Mouse (Mus musculus) lung, adult 18-20 months (tissue): ENCODE data around the gene Bola3.

ENCODE experiments used
- DNase-seq, 2 experiments: peaks; one replicate each; pipeline ENCODE4 v3.0.0; 2022; ENCODE audit warnings: mixed read lengths in 2 of 2

Gene Bola3

GRCm38 (mm10) chr6:83349274-83349958 lies 469 bp downstream of the Bola3 start:
- DNase-seq: peak; percentile 88 to 91

- no peak for DNase-seq
These were observed 1.2 kb downstream of the Bola3 start for GRCm38 (mm10) chr6:83350172-83350571.

GRCm38 (mm10) chr6:83350851-83351405 lies 2.0 kb downstream of the Bola3 start:
- DNase-seq: no peak

GRCm38 (mm10) chr6:83351490-83352160 lies 2.7 kb downstream of the Bola3 start:
- DNase-seq: no peak

GRCm38 (mm10) chr6:83352666-83353410 lies 3.9 kb downstream of the Bola3 start:
- no peak for DNase-seq

GRCm38 (mm10) chr6:83354856-83355781 lies 6.2 kb downstream of the Bola3 start:
- no peak for DNase-seq

GRCm38 (mm10) chr6:83356569-83357138 lies 7.7 kb downstream of the Bola3 start:
- peak; percentile 71 to 78 for DNase-seq

GRCm38 (mm10) chr6:83357436-83357835 lies 8.5 kb downstream of the Bola3 start:
- no peak for DNase-seq

GRCm38 (mm10) chr6:83361523-83362248 lies 12.7 kb downstream of the Bola3 start:
- no peak for DNase-seq

GRCm38 (mm10) chr6:83363075-83363474 lies 14.1 kb downstream of the Bola3 start:
- DNase-seq: no peak

GRCm38 (mm10) chr6:83370316-83370965 lies 21.5 kb downstream of the Bola3 start:
- DNase-seq: no peak

- DNase-seq: no peak
These were observed 22.4 kb downstream of the Bola3 start for GRCm38 (mm10) chr6:83371350-83371749.

- no peak for DNase-seq
These were observed 24.9 kb downstream of the Bola3 start for GRCm38 (mm10) chr6:83373704-83374300.

GRCm38 (mm10) chr6:83381510-83382491 lies 32.9 kb downstream of the Bola3 start:
- peak in 1 of 2 experiments; percentile 14 for DNase-seq

- DNase-seq: no peak
These were observed 36.7 kb downstream of the Bola3 start for GRCm38 (mm10) chr6:83385569-83386090.

GRCm38 (mm10) chr6:83392166-83392780 lies 43.3 kb downstream of the Bola3 start:
- DNase-seq: peak; percentile 70 to 80

- peak in 1 of 2 experiments; percentile 36 for DNase-seq
These were observed 45.2 kb downstream of the Bola3 start for GRCm38 (mm10) chr6:83394122-83394521.
